Mouse (Mus musculus) heart, postnatal 0 days (tissue): ENCODE measurements at regions not wholly inside any gene's neighbourhood (a gene's known extent, or its start where the extent isn't known, plus 50 kb on each side); places are given as distances from the start of the nearest gene placed in this dataset.

Source experiments
- ATAC-seq: fragments of 200-750 bp; cut with Nextera tagmentation; 2 replicates; pipeline ENCODE4 v1.8.0; 2017; ENCODE audit warnings: low read depth, moderate number of reproducible peaks, moderate library complexity; ENCODE audit not compliant: insufficient read depth
- DNase-seq: peaks from one replicate; pipeline ENCODE4 v3.0.0-alpha.2; 2016; ENCODE audit warnings: low spot score
- H3K27ac ChIP-seq: fragments of 300-500 bp; sonication (generic); 2 replicates; pipeline ENCODE4 v1.5.1; 2014; ENCODE audit warnings: low read depth, mild to moderate bottlenecking
- H3K27me3 ChIP-seq: fragments of 300-500 bp; sonication (generic); 2 replicates; pipeline ENCODE4 v1.6.1; 2014; ENCODE audit warnings: low read length, mixed read lengths; ENCODE audit not compliant: control insufficient read depth, insufficient read depth
- H3K36me3 ChIP-seq: fragments of 300-500 bp; sonication (generic); replicated peaks from 2 replicates; pipeline ENCODE4 v1.6.1; 2014; ENCODE audit warnings: low read length, mixed read lengths; ENCODE audit not compliant: control insufficient read depth, insufficient read depth
- H3K4me1 ChIP-seq: fragments of 300-500 bp; sonication (generic); 2 replicates; pipeline ENCODE4 v1.6.1; 2014; ENCODE audit warnings: antibody characterized with exemption; ENCODE audit not compliant: control insufficient read depth, insufficient read depth
- H3K4me2 ChIP-seq: fragments of 300-500 bp; sonication (generic); 2 replicates; pipeline ENCODE4 v1.6.1; 2014; ENCODE audit warnings: low read depth, mild to moderate bottlenecking, low read length, moderate library complexity
- H3K4me3 ChIP-seq: fragments of 300-500 bp; sonication (generic); 2 replicates; pipeline ENCODE4 v1.5.1; 2014; ENCODE audit warnings: low read depth, low read length
- H3K9ac ChIP-seq: fragments of 300-500 bp; sonication (generic); replicated peaks from 2 replicates; pipeline ENCODE4 v1.6.1; 2014; ENCODE audit warnings: low read depth, low read length, mixed read lengths
- H3K9me3 ChIP-seq: fragments of 300-500 bp; sonication (generic); replicated peaks from 2 replicates; pipeline ENCODE4 v1.6.1; 2016; ENCODE audit warnings: low read length; ENCODE audit not compliant: control insufficient read depth
- CTCF ChIP-seq: IDR thresholded peaks from 2 replicates; pipeline ENCODE4 v1.5.1; 2016; ENCODE audit warnings: antibody characterized with exemption, control low read depth, low read depth
- EP300 ChIP-seq: IDR thresholded peaks from 2 replicates; pipeline ENCODE4 v1.6.1; 2016; ENCODE audit warnings: antibody characterized with exemption, low read depth
- WGBS: fragments of 180-500 bp; shearing (Covaris S2); extraction: QIAGEN DNeasy Blood & Tissue Kit; methylation state at CpG from one replicate; pipeline ENCODE4 v1.1.7; 2014; 5-methylcytosine and 5-hydroxymethylcytosine counted together

DNA sequence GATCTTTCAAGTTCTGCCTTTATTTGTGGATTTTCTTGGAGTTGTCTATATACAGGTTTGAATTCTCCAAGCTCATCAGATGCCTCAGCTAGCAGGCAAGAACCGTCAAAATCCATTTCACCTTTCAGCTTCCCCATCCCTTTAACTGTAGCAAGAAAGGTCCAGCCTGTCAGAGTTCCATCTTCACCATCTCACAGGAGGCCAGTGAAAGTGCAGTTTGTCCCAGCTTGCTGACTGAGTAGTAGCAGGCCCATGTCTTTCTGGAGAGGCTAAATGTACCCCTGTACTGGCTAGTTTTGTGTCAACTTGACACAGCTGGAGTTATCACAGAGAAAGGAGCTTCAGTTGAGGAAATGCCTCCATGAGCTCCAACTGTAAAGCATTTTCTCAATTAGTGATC is 67.7 kb upstream of the 1700024P04Rik start:
- no peak for DNase-seq
- H3K36me3 ChIP-seq = no peaks in the 10 kb centered on the region
- H3K9me3 ChIP-seq = no peaks in the 10 kb centered on the region
- peaks cover 9% of the 10 kb centered on the region for H3K4me1 ChIP-seq
- ATAC-seq = no peak
- no peak overlapping the region for H3K4me3 ChIP-seq
- no peaks in the 10 kb centered on the region; the same call in 1 of the 2 replicates for H3K27me3 ChIP-seq
- no peak overlapping the region for H3K4me2 ChIP-seq
- no peak for TF ChIP-seq CTCF
- no peak for TF ChIP-seq EP300
- no peak overlapping the region for H3K27ac ChIP-seq
- H3K9ac ChIP-seq = no peak overlapping the region
- WGBS = 72% methylated on average over 1 of the region's 1 CpGs

- WGBS = 49% methylated on average over 4 of the region's 4 CpGs
- TF ChIP-seq CTCF = no peak
- no peak for TF ChIP-seq EP300
- Histone ChIP-seq H3K36me3 (no peaks in the 10 kb centered on the region), H3K9me3 (no peaks in the 10 kb centered on the region), H3K4me1 (no peaks in the 10 kb centered on the region), H3K9ac (no peak overlapping the region), H3K4me2 (no peak overlapping the region), H3K27me3 (no peaks in the 10 kb centered on the region; the same call in 1 of the 2 replicates), H3K4me3 (no peak overlapping the region), H3K27ac (no peak overlapping the region)
- no peak for ATAC-seq
- no peak for DNase-seq
Observed at GRCm38 (mm10) chr13:99049699-99050098, 65.3 kb upstream of the 1700024P04Rik start.

DNA sequence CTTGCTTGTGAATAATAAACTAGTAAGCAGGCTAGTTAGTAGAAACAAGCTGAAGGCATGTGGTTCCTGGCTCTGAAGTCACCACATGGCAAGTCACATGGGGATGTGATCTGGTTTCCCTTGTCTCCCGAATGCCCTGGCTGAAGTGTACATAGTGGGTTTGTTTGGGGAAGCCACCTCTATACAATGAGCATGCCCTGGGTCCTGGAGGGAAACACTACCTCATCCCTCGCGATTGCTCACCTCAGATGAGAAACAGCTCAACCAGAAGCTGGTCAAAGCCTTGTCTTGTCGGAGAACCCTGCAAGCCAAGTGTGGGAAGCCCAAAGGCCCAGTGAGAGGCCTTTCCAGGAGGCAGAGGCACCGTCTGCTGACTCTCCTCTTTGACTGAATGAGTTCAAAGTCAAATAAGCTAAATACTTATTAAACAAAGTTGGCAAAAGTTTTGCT is 64.3 kb upstream of the 1700024P04Rik start:
- Histone ChIP-seq H3K4me1 (no peaks in the 10 kb centered on the region), H3K27me3 (no peaks in the 10 kb centered on the region), H3K27ac (no peak overlapping the region), H3K36me3 (no peaks in the 10 kb centered on the region), H3K9me3 (no peaks in the 10 kb centered on the region), H3K9ac (no peak overlapping the region), H3K4me3 (no peak overlapping the region), H3K4me2 (no peak overlapping the region)
- TF ChIP-seq EP300 = no peak
- no peak for TF ChIP-seq CTCF
- DNase-seq = no peak
- ATAC-seq = no peak
- WGBS = 68% methylated on average over 5 of the region's 5 CpGs

DNA sequence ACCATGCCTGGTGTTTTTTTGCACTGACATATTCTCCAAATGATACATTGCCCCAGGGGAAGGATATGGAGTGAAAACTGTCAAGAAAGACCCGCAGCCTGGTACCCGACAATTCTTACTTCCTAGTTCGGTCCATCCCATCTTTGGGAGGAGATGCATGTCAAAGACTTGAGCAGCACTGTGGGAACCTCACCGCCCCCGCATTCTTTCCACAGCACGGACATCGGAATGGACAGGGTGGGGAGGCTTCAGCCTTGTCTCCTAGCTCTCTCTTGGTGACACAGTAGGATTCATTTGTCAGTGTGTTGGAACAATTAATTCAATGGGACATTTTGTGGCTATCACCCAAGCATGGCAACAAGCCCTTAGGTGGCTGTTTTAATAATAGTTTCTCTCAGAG is 62.9 kb upstream of the 1700024P04Rik start:
- no peak for ATAC-seq
- H3K4me3 ChIP-seq = no peak overlapping the region
- no peaks in the 10 kb centered on the region for H3K27me3 ChIP-seq
- H3K9me3 ChIP-seq = no peaks in the 10 kb centered on the region
- TF ChIP-seq EP300 (no peak), CTCF (no peak)
- no peak overlapping the region for H3K4me2 ChIP-seq
- no peak overlapping the region for H3K9ac ChIP-seq
- H3K4me1 ChIP-seq = no peaks in the 10 kb centered on the region
- H3K36me3 ChIP-seq = no peaks in the 10 kb centered on the region
- no peak for DNase-seq
- no peak overlapping the region for H3K27ac ChIP-seq
- 61% methylated on average over 7 of the region's 7 CpGs for WGBS

DNA sequence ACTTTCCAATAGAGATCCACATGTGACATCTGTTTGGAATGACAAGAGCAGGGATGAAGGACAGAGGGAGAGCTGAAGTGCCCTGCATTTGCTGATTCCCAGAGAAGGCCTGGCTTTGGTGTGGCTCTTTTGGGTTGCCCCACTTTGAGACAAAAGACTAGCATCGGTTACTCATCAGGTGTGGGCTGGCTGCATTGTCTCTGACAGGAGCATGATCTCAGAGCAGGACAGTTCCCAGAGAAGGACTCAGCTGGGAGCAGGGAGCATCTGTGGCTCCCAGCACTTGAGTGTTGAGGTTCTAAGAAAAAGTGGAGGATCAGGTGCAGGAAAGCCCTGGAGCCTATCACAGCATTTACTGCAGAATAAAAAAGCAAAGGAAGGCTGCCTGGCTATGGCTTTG is 62.4 kb upstream of the 1700024P04Rik start:
- DNase-seq = no peak
- H3K4me2 ChIP-seq = no peak overlapping the region
- no peaks in the 10 kb centered on the region for H3K27me3 ChIP-seq
- ATAC-seq = no peak
- TF ChIP-seq CTCF = no peak
- TF ChIP-seq EP300 = no peak
- H3K4me3 ChIP-seq = no peak overlapping the region
- no peak overlapping the region for H3K9ac ChIP-seq
- H3K36me3 ChIP-seq = no peaks in the 10 kb centered on the region
- 83% methylated on average over 1 of the region's 1 CpGs for WGBS
- no peak overlapping the region for H3K27ac ChIP-seq
- H3K9me3 ChIP-seq = no peaks in the 10 kb centered on the region
- no peaks in the 10 kb centered on the region for H3K4me1 ChIP-seq

GRCm38 (mm10) chr13:99042086-99042485 is 57.7 kb upstream of the 1700024P04Rik start:
- DNase-seq (no peak), ATAC-seq (no peak)
- H3K4me2 ChIP-seq = no peak overlapping the region
- WGBS = 64% methylated on average over 6 of the region's 6 CpGs
- no peak overlapping the region for H3K9ac ChIP-seq
- no peak for TF ChIP-seq EP300
- no peaks in the 10 kb centered on the region; the same call in 1 of the 2 replicates for H3K4me1 ChIP-seq
- H3K27ac ChIP-seq = no peak overlapping the region
- no peak overlapping the region for H3K4me3 ChIP-seq
- H3K36me3 ChIP-seq = no peaks in the 10 kb centered on the region
- no peaks in the 10 kb centered on the region for H3K9me3 ChIP-seq
- H3K27me3 ChIP-seq = no peaks in the 10 kb centered on the region
